Mouse (Mus musculus) kidney, adult 2 months (tissue): ENCODE measurements at regions not wholly inside any gene's neighbourhood (a gene's known extent, or its start where the extent isn't known, plus 50 kb on each side); places are given as distances from the start of the nearest gene placed in this dataset.

Experiments
- DNase-seq: peaks from one replicate; pipeline ENCODE4 v3.0.0; 2021
- H3K27ac ChIP-seq: fragments of 200-500 bp; 2 replicates; pipeline ENCODE4 v1.5.1; 2012; ENCODE audit warnings: low read depth, low read length, control low read depth, inconsistent platforms; ENCODE audit not compliant: insufficient read depth
- H3K27me3 ChIP-seq: fragments of 200-500 bp; replicated peaks from 2 replicates; pipeline ENCODE4 v1.6.1; 2012; ENCODE audit warnings: mild to moderate bottlenecking, moderate library complexity, low read length, inconsistent platforms; ENCODE audit not compliant: control insufficient read depth, insufficient read depth
- H3K36me3 ChIP-seq: fragments of 200-500 bp; 2 replicates; pipeline ENCODE4 v1.6.1; 2012; ENCODE audit warnings: mild to moderate bottlenecking, moderate library complexity, low read length, inconsistent platforms; ENCODE audit not compliant: control insufficient read depth, insufficient read depth
- H3K4me1 ChIP-seq: fragments of 200-500 bp; 2 replicates; pipeline ENCODE4 v1.6.1; 2011; ENCODE audit warnings: low read length; ENCODE audit not compliant: control insufficient read depth, insufficient read depth
- H3K4me3 ChIP-seq: fragments of 200-500 bp; 2 replicates; pipeline ENCODE4 v1.5.1; 2011; ENCODE audit warnings: mild to moderate bottlenecking, low read depth, low read length, control low read depth; ENCODE audit not compliant: insufficient read depth
- CTCF ChIP-seq: fragments of 200-500 bp; conservative IDR thresholded peaks from 2 replicates; pipeline ENCODE4 v1.5.1; 2011; ENCODE audit warnings: low read depth, mild to moderate bottlenecking, control low read depth, low read length, moderate library complexity, mixed read lengths; ENCODE audit not compliant: insufficient read depth, insufficient read length
- POLR2A ChIP-seq: fragments of 200-500 bp; IDR thresholded peaks from one replicate; pipeline ENCODE4 v1.6.1; 2011; ENCODE audit warnings: low read depth, low read length, control low read depth
- WGBS: fragments of 180-500 bp; shearing (Covaris S2); methylation state at CpG from one replicate; pipeline ENCODE4 v1.1.7; 2018; 5-methylcytosine and 5-hydroxymethylcytosine counted together

DNA sequence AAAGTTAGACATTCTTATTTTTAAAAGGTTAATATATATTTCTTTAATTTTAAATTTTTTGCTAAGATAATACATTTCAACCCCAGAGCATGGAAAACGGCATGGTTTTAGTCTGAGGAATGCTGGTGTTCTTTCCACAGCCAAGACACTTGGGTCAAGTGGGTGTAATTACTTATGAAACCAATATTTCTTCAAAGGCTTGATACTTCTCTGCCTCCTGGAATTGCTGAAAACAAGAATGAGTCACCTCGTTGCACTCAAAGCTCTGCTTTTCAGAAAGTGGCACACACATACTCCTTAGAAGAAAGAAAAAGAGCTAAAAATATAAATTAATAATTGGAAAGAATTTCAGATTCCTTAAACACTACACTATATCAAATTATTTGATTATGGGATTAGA lies 331.8 kb upstream of the Btbd3 start:
- Histone ChIP-seq H3K4me3 (no peak overlapping the region), H3K27ac (no peak overlapping the region), H3K27me3 (no peaks in the 10 kb centered on the region), H3K4me1 (no peaks in the 10 kb centered on the region), H3K36me3 (no peaks in the 10 kb centered on the region)
- WGBS = 71% methylated on average over 2 of the region's 2 CpGs
- TF ChIP-seq CTCF = no peak
- TF ChIP-seq POLR2A = no peak
- no peak for DNase-seq

- no peak for DNase-seq
- Histone ChIP-seq H3K27me3 (no peaks in the 10 kb centered on the region), H3K4me3 (no peak overlapping the region), H3K27ac (no peak overlapping the region), H3K36me3 (no peaks in the 10 kb centered on the region), H3K4me1 (no peaks in the 10 kb centered on the region)
- no peak for TF ChIP-seq POLR2A
- no peak for TF ChIP-seq CTCF
These were observed 357.9 kb upstream of the Btbd3 start for GRCm38 (mm10) chr2:137898425-137898824.

DNA sequence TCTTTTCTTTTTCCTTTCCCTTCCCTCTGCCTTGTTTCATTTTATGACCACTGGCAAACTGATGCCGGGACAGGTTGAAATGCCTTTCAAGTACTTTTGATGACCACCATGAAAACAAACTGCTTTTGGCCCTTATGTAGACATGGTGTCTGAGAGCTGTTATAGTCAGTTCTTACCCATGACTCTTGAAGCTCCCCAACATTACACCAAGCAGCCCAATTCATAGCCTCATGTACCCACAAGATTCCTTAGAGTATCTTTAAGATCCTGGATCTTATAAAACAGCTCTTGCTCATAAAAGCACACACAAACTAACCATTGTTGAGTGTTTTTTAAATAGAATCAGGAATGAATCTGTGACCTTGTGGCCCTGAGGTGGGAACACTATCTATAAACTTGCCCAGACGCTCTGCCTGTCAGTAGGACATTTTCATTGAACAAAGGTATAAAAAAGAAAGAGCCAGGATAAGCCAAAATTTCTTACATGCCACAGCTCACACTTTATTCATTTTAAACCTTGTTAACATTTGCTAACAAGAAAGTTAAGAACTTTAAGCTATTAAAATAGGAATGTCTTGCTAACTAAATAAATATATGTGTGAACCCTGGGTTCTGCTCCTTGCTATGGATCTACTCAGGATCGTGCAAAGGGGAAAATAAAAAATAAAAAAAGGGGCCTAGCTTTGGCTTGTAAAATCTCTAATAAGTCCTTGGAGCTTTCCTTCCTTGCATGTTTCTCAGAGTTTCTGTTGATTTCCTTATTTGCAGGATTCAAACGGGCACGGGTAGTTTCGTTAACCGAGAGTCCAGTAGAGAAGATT lies 375.9 kb upstream of the Btbd3 start:
- Histone ChIP-seq H3K4me3 (no peak overlapping the region), H3K4me1 (no peaks in the 10 kb centered on the region), H3K27me3 (no peaks in the 10 kb centered on the region), H3K27ac (no peak overlapping the region), H3K36me3 (no peaks in the 10 kb centered on the region)
- DNase-seq = no peak
- TF ChIP-seq CTCF = no peak
- no peak for TF ChIP-seq POLR2A
- WGBS = 79% methylated on average over 7 of the region's 7 CpGs

DNA sequence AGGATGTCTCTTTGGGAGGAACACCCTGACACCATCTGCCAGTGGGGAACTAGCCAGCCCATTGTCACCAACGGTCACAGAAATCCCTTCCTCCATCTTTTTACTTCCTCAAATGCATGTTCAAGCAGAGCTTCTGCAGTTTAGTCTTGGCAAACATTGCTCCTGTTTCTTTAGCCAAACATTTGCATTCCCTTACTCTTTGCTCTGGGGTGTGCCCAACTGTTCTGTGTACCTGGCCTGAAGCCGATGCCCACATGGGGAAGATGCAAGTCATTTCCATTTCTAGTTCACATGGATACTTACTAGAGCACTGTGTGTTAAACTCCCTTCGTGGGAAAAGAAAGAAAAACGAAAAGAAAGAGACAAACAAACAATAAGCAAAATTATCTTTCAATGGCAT lies 386.7 kb upstream of the Btbd3 start:
- Histone ChIP-seq H3K4me1 (no peaks in the 10 kb centered on the region), H3K36me3 (no peaks in the 10 kb centered on the region), H3K27ac (no peak overlapping the region), H3K27me3 (no peaks in the 10 kb centered on the region), H3K4me3 (no peak overlapping the region)
- WGBS = 80% methylated on average over 4 of the region's 4 CpGs
- TF ChIP-seq POLR2A = no peak
- no peak for TF ChIP-seq CTCF
- DNase-seq = no peak

GRCm38 (mm10) chr2:137854494-137854893 lies 401.9 kb upstream of the Btbd3 start:
- no peak for DNase-seq
- Histone ChIP-seq H3K36me3 (no peaks in the 10 kb centered on the region), H3K4me3 (no peak overlapping the region), H3K27ac (no peak overlapping the region), H3K4me1 (no peaks in the 10 kb centered on the region), H3K27me3 (no peaks in the 10 kb centered on the region)
- no peak for TF ChIP-seq CTCF
- no peak for TF ChIP-seq POLR2A
- WGBS = 65% methylated on average over 4 of the region's 4 CpGs

DNA sequence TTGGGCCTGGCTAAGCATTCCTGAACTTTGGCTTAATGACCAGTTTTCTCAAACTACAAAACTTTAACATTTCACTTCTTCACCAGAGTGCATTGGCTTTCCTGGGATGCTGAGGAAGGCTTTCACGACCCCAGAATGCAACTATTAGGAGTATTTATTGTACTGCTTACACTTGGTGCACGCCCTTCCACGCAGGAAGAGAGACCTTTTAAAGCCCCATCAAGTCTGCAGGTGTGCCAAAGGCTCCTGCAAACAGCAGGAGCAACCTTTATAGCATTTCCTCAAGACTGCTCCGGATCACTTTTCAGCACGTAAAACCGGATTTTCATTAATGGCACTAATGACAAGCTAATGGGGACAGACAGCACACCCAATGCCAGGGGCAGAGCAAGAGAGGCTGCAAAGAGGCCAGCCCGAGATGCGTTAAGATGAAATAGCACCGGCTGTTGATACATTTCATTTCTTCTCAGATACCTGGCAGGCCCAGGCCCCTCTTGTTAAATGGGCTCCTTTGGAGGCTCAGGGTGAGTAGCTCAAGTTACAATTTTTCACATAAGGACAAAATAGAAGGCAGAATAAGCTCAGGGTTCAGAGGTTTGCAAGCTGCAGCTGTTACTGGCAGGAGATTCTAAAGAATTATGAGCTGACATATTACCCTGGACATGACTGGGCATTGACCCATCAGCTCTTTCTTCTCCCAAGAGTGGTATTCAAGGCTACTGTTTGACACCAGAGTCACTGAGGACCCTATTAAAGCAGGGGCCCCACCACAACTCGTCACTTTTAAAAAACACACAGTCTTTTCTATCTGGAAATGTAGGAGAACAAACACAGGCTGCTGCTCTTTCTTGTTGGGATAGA lies 402.7 kb upstream of the Btbd3 start:
- Histone ChIP-seq H3K27me3 (no peaks in the 10 kb centered on the region), H3K27ac (no peak overlapping the region), H3K4me1 (no peaks in the 10 kb centered on the region), H3K4me3 (no peak overlapping the region), H3K36me3 (no peaks in the 10 kb centered on the region)
- no peak for DNase-seq
- TF ChIP-seq CTCF (no peak), POLR2A (no peak)
- WGBS = 31% methylated on average over 10 of the region's 10 CpGs

DNA sequence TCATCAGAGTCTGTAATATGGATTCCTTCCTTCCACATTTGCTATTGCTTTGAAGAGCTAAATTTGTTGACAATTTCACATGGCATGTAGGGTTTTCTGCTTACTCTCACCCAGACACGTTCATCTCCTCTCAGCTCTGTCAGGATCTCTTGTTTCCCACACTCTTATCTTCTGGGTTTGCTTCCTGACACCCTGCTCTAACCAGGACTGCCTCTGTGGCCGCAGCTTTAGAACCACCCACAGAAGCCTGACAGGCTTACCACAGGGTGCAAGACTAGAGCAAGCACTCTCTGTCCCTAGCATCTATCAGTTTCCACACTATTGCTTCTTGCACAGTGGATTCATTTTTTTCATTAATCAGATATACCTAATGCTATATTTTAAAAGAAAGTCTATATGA lies 408.5 kb upstream of the Btbd3 start:
- 66% methylated on average over 2 of the region's 2 CpGs for WGBS
- H3K27me3 ChIP-seq = no peaks in the 10 kb centered on the region
- no peaks in the 10 kb centered on the region for H3K4me1 ChIP-seq
- H3K36me3 ChIP-seq = no peaks in the 10 kb centered on the region
- H3K4me3 ChIP-seq = no peak overlapping the region
- DNase-seq = no peak
- TF ChIP-seq POLR2A (no peak), CTCF (no peak)
- no peak overlapping the region for H3K27ac ChIP-seq
